Mouse (Mus musculus) forebrain, embryonic 10.5 days (tissue): ENCODE results near the gene Kif12. TPM values are rescaled to one million over a fixed set of nuclear protein-coding genes. Genes with fewer than 3 reads are reported as not detected.
A peak's percentile ranks its signal among the peaks of the same experiment; 100 is the strongest.

Source experiments
- DNase-seq: peaks from one replicate; pipeline ENCODE4 v3.0.0-alpha.2; 2017; ENCODE audit warnings: low spot score; ENCODE audit errors: extremely low spot score
- H3K27ac ChIP-seq: fragments of 300-500 bp; sonication (generic); 2 replicates; pipeline ENCODE4 v1.5.1; 2016; ENCODE audit warnings: mild to moderate bottlenecking
- H3K27me3 ChIP-seq: fragments of 300-500 bp; sonication (generic); 2 replicates; pipeline ENCODE4 v1.6.1; 2016; ENCODE audit warnings: mild to moderate bottlenecking; ENCODE audit not compliant: poor library complexity, severe bottlenecking
- H3K36me3 ChIP-seq: fragments of 300-500 bp; sonication (generic); replicated peaks from 2 replicates; pipeline ENCODE4 v1.6.1; 2016; ENCODE audit warnings: mild to moderate bottlenecking, moderate library complexity
- H3K4me1 ChIP-seq: fragments of 300-500 bp; sonication (generic); 2 replicates; pipeline ENCODE4 v1.6.1; 2016
- H3K4me3 ChIP-seq: fragments of 300-500 bp; sonication (generic); 2 replicates; pipeline ENCODE4 v1.5.1; 2016; ENCODE audit warnings: mild to moderate bottlenecking, moderate library complexity
- H3K9me3 ChIP-seq: fragments of 300-500 bp; sonication (generic); 2 replicates; pipeline ENCODE4 v1.6.1; 2016; ENCODE audit warnings: mild to moderate bottlenecking, moderate library complexity
- WGBS: fragments of 180-500 bp; shearing (Covaris S2); methylation state at CpG from one replicate; pipeline ENCODE4 v1.1.7; 2016; 5-methylcytosine and 5-hydroxymethylcytosine counted together
- polyA plus RNA-seq: library from polyadenylated mRNA; unstranded; fragments of >200 nt; fragmentation: Nextera tagmentation; extraction: Ambion mirVana; gene quantifications from 2 replicates; pipeline ENCODE4 v1.2.1, GENCODE M21; 2016

Gene Kif12
- polyA plus RNA-seq, 1 experiment from 2014 or later = not detected

- H3K36me3 ChIP-seq = no peaks in the 10 kb centered on the region
- no peaks in the 10 kb centered on the region for H3K9me3 ChIP-seq
- no peaks in the 10 kb centered on the region for H3K4me1 ChIP-seq
- no peak for DNase-seq
- H3K4me3 ChIP-seq = no peak within 1 kb of the TSS
- H3K27ac ChIP-seq = no peak within 1 kb of the TSS
- H3K27me3 ChIP-seq = no peaks in the 10 kb centered on the region
- WGBS = 61% methylated on average over 5 of the region's 5 CpGs
Observed at GRCm38 (mm10) chr4:63154699-63155098, 17.2 kb downstream of the Kif12 start, which contains the start of gene Ambp. Ambp (minus strand) TSS chr4:63154799.

GRCm38 (mm10) chr4:63154028-63154427, 17.9 kb downstream of the Kif12 start:
- 75% methylated on average over 4 of the region's 4 CpGs for WGBS
- no peaks in the 10 kb centered on the region for H3K4me1 ChIP-seq
- H3K27me3 ChIP-seq = no peaks in the 10 kb centered on the region
- H3K36me3 ChIP-seq = no peaks in the 10 kb centered on the region
- no peak overlapping the region for H3K27ac ChIP-seq
- no peak for DNase-seq
- H3K9me3 ChIP-seq = no peaks in the 10 kb centered on the region
- no peak overlapping the region for H3K4me3 ChIP-seq

- no peaks in the 10 kb centered on the region for H3K27me3 ChIP-seq
Observed at GRCm38 (mm10) chr4:63151127-63151526, 20.8 kb downstream of the Kif12 start.

GRCm38 (mm10) chr4:63147268-63147667, 24.7 kb downstream of the Kif12 start:
- Histone ChIP-seq H3K27ac (no peak overlapping the region), H3K9me3 (peaks cover 8% of the 10 kb centered on the region; the same call in 1 of the 2 replicates), H3K36me3 (no peaks in the 10 kb centered on the region), H3K27me3 (no peaks in the 10 kb centered on the region), H3K4me1 (no peaks in the 10 kb centered on the region), H3K4me3 (no peak overlapping the region)
- 92% methylated on average over 6 of the region's 6 CpGs for WGBS
- no peak for DNase-seq

More at GRCm38 (mm10) chr4:63151127-63151526, 20.8 kb downstream of the Kif12 start:
- peaks cover 8% of the 10 kb centered on the region; the same call in 1 of the 2 replicates for H3K9me3 ChIP-seq
- no peaks in the 10 kb centered on the region for H3K36me3 ChIP-seq
- 97% methylated on average over 6 of the region's 6 CpGs for WGBS
- H3K27ac ChIP-seq = no peak overlapping the region
- no peaks in the 10 kb centered on the region for H3K4me1 ChIP-seq
- no peak overlapping the region for H3K4me3 ChIP-seq
- DNase-seq = no peak

- Histone ChIP-seq H3K27me3 (no peaks in the 10 kb centered on the region), H3K9me3 (no peaks in the 10 kb centered on the region), H3K4me3 (no peak overlapping the region), H3K4me1 (peaks cover under 1% of the 10 kb centered on the region; the same call in 1 of the 2 replicates), H3K27ac (no peak overlapping the region), H3K36me3 (peaks cover 51% of the 10 kb centered on the region)
- 91% methylated on average over 5 of the region's 5 CpGs for WGBS
- DNase-seq = no peak
Observed at GRCm38 (mm10) chr4:63129891-63130624, 41.9 kb downstream of the Kif12 start.

GRCm38 (mm10) chr4:63124861-63125466, 47.0 kb downstream of the Kif12 start:
- H3K27me3 ChIP-seq = no peaks in the 10 kb centered on the region
- 24% methylated on average over 8 of the region's 8 CpGs for WGBS
- DNase-seq = peak; percentile 30
- peaks cover 42% of the 10 kb centered on the region for H3K36me3 ChIP-seq
- H3K9me3 ChIP-seq = peaks cover 8% of the 10 kb centered on the region; the same call in 1 of the 2 replicates
- peaks cover 11% of the 10 kb centered on the region for H3K4me1 ChIP-seq
- H3K4me3 ChIP-seq = no peak overlapping the region
- H3K27ac ChIP-seq = no peak overlapping the region

DNA sequence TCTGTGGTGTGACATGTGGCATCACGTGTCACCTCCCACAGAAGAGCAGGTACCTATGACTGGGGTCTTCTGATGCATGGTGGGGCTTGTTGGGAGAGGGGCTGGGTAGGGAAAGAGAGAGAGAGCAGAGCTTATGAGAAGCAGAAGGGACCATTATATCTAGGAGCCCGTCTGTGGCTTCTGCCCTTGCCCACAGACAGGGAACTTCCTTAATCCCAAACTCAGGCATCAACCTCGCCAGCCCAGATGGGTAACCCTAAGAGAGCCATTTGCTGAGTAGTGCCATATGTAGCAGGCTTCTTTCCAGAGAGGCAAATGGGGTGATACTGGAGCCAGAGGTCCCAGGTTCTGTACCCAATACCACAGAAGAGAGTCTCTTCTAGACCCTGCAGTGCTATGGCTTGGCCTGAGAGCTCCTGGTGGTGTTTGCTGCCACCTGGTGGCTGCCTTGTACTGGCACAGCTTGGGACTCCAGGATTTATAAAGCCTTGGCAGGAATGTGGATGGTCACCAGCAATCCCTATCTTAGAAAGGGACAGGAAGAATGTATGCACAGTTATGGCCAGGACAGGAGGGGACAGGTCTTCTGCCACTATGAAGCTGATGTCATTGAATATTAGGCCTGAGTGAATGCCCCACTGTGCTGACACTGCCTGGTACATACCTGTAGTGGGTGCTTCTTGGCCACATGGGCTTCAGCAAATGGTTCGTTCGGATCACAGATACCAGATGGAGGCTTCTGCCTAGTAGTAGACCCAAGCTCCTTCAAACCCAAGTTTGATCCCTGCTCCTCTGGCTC, 53.1 kb downstream of the Kif12 start:
- WGBS = 87% methylated on average over 5 of the region's 5 CpGs
- no peak overlapping the region for H3K27ac ChIP-seq
- no peaks in the 10 kb centered on the region for H3K27me3 ChIP-seq
- peaks cover 8% of the 10 kb centered on the region; the same call in 1 of the 2 replicates for H3K9me3 ChIP-seq
- peak; percentile 74 for DNase-seq
- no peak overlapping the region for H3K4me3 ChIP-seq
- H3K4me1 ChIP-seq = no peaks in the 10 kb centered on the region; the same call in 1 of the 2 replicates
- peaks cover 77% of the 10 kb centered on the region for H3K36me3 ChIP-seq

Other genes starting within 250 kb of the Kif12 start
- 21.4 and 23.3 TPM in 2 replicates for gene Zfp618, start 206.6 kb downstream of the Kif12 start, polyA plus RNA-seq
- gene Ambp, start 17.3 kb downstream of the Kif12 start, polyA plus RNA-seq = not detected in 2 replicates
- gene Col27a1, start 41.9 kb upstream of the Kif12 start, polyA plus RNA-seq = 2.8 and 3.1 TPM in 2 replicates
- gene Orm1, start 172.4 kb upstream of the Kif12 start, polyA plus RNA-seq = not detected in 2 replicates
- gene Orm3, start 184.0 kb upstream of the Kif12 start, polyA plus RNA-seq = not detected in 2 replicates
- gene Orm2, start 190.3 kb upstream of the Kif12 start, polyA plus RNA-seq = not detected in 2 replicates
- 10.2 and 13.1 TPM in 2 replicates for gene Akna, start 231.2 kb upstream of the Kif12 start, polyA plus RNA-seq